Mouse (Mus musculus) intestine, embryonic 16.5 days (tissue): ENCODE data around the gene Zmym4. TPM values are rescaled to one million over a fixed set of nuclear protein-coding genes. Genes with fewer than 3 reads are reported as not detected.
A peak's percentile ranks its signal among the peaks of the same experiment; 100 is the strongest.
"Not testable (repeated sequence)": the region's sequence is repeated elsewhere in the genome, so short reads cannot be mapped to it uniquely, and the experiment has no call there.

ENCODE experiments used
- ATAC-seq: fragments of 200-750 bp; cut with Nextera tagmentation; 2 replicates; pipeline ENCODE4 v1.8.0; 2017; ENCODE audit warnings: moderate TSS enrichment, moderate library complexity
- H3K27ac ChIP-seq: fragments of 300-500 bp; sonication (generic); 2 replicates; pipeline ENCODE4 v1.5.1; 2014; ENCODE audit warnings: mild to moderate bottlenecking, low read length
- H3K27me3 ChIP-seq: fragments of 300-500 bp; sonication (generic); replicated peaks from 2 replicates; pipeline ENCODE4 v1.6.1; 2014; ENCODE audit warnings: low read length, control low read depth, mixed read lengths; ENCODE audit not compliant: control insufficient read depth, insufficient read depth
- H3K36me3 ChIP-seq: fragments of 300-500 bp; sonication (generic); 2 replicates; pipeline ENCODE4 v1.6.1; 2014; ENCODE audit warnings: low read length, control low read depth; ENCODE audit not compliant: control insufficient read depth, insufficient read depth
- H3K4me1 ChIP-seq: fragments of 300-500 bp; sonication (generic); 2 replicates; pipeline ENCODE4 v1.6.1; 2014; ENCODE audit warnings: low read length, control low read depth, mixed read lengths; ENCODE audit not compliant: control insufficient read depth, insufficient read depth
- H3K4me2 ChIP-seq: fragments of 300-500 bp; sonication (generic); 2 replicates; pipeline ENCODE4 v1.6.1; 2014; ENCODE audit warnings: low read depth, low read length, control low read depth
- H3K4me3 ChIP-seq: fragments of 300-500 bp; sonication (generic); 2 replicates; pipeline ENCODE4 v1.5.1; 2014; ENCODE audit warnings: mild to moderate bottlenecking, low read length
- H3K9ac ChIP-seq: fragments of 300-500 bp; sonication (generic); 2 replicates; pipeline ENCODE4 v1.6.1; 2014; ENCODE audit warnings: low read depth, low read length
- H3K9me3 ChIP-seq: fragments of 300-500 bp; sonication (generic); 2 replicates; pipeline ENCODE4 v1.6.1; 2016; ENCODE audit warnings: low read length, control low read depth; ENCODE audit not compliant: control insufficient read depth
- WGBS: fragments of 180-500 bp; shearing (Covaris S2); extraction: QIAGEN DNeasy Blood & Tissue Kit; methylation state at CpG from one replicate; pipeline ENCODE4 v1.1.7; 2014; 5-methylcytosine and 5-hydroxymethylcytosine counted together
- polyA plus RNA-seq: library from polyadenylated mRNA; unstranded; fragments of >200 nt; fragmentation: Nextera tagmentation; extraction: Ambion mirVana; gene quantifications from 2 replicates; pipeline ENCODE4 v1.2.1, GENCODE M21; 2015

Zmym4 gene
- polyA plus RNA-seq, 1 experiment from 2014 or later: 10.1 TPM

- H3K9ac ChIP-seq: no peak overlapping the region
- no peaks in the 10 kb centered on the region for H3K27me3 ChIP-seq
- ATAC-seq: peak; percentile 42; the same call in 1 of the 2 replicates
- no peak overlapping the region for H3K4me3 ChIP-seq
- 0 out of 2 replicates have a peak, but pooled peaks cover 9% of the 10 kb centered on the region for H3K4me1 ChIP-seq
- no peaks in the 10 kb centered on the region for H3K9me3 ChIP-seq
- H3K36me3 ChIP-seq: no peaks in the 10 kb centered on the region
- 75% methylated on average over 2 of the region's 2 CpGs for WGBS
- no peak overlapping the region for H3K27ac ChIP-seq
- H3K4me2 ChIP-seq: no peak overlapping the region
Measured at GRCm38 (mm10) chr4:126958261-126958660, 9.7 kb downstream of the Zmym4 start.

- Histone ChIP-seq H3K4me2 (no peak overlapping the region), H3K36me3 (no peaks in the 10 kb centered on the region), H3K9ac (no peak overlapping the region), H3K4me1 (0 out of 2 replicates have a peak, but pooled peaks cover 9% of the 10 kb centered on the region), H3K9me3 (no peaks in the 10 kb centered on the region), H3K27me3 (no peaks in the 10 kb centered on the region), H3K4me3 (no peak overlapping the region), H3K27ac (no peak overlapping the region)
- 80% methylated on average over 3 of the region's 3 CpGs for WGBS
- no peak for ATAC-seq
Measured at GRCm38 (mm10) chr4:126957434-126957833, 10.5 kb downstream of the Zmym4 start.

- H3K4me1 ChIP-seq, H3K27ac ChIP-seq, H3K4me3 ChIP-seq, H3K9me3 ChIP-seq, ATAC-seq, H3K36me3 ChIP-seq, H3K9ac ChIP-seq, H3K4me2 ChIP-seq, H3K27me3 ChIP-seq: not testable (repeated sequence)
- WGBS: 89% methylated on average over 4 of the region's 4 CpGs
Measured at GRCm38 (mm10) chr4:126950801-126951200, 17.1 kb downstream of the Zmym4 start.

GRCm38 (mm10) chr4:126943421-126943820, 24.5 kb downstream of the Zmym4 start:
- H3K4me1 ChIP-seq: no peaks in the 10 kb centered on the region
- no peak overlapping the region for H3K4me2 ChIP-seq
- no peak overlapping the region for H3K9ac ChIP-seq
- 89% methylated on average over 3 of the region's 3 CpGs for WGBS
- no peak for ATAC-seq
- H3K27me3 ChIP-seq: no peaks in the 10 kb centered on the region
- no peak overlapping the region for H3K4me3 ChIP-seq
- no peaks in the 10 kb centered on the region for H3K9me3 ChIP-seq
- no peak overlapping the region for H3K27ac ChIP-seq
- 0 out of 2 replicates have a peak, but pooled peaks cover 5% of the 10 kb centered on the region for H3K36me3 ChIP-seq

GRCm38 (mm10) chr4:126942846-126943245, 25.1 kb downstream of the Zmym4 start:
- H3K9me3 ChIP-seq: no peaks in the 10 kb centered on the region
- no peak overlapping the region for H3K27ac ChIP-seq
- 0 out of 2 replicates have a peak, but pooled peaks cover 5% of the 10 kb centered on the region for H3K36me3 ChIP-seq
- H3K9ac ChIP-seq: no peak overlapping the region
- H3K4me1 ChIP-seq: no peaks in the 10 kb centered on the region
- no peak overlapping the region for H3K4me2 ChIP-seq
- no peaks in the 10 kb centered on the region for H3K27me3 ChIP-seq
- no peak overlapping the region for H3K4me3 ChIP-seq
- 99% methylated on average over 3 of the region's 3 CpGs for WGBS
- no peak for ATAC-seq

GRCm38 (mm10) chr4:126927701-126928100, 40.2 kb downstream of the Zmym4 start:
- Histone ChIP-seq H3K4me2 (no peak overlapping the region), H3K9ac (no peak overlapping the region), H3K27me3 (no peaks in the 10 kb centered on the region), H3K4me3 (no peak overlapping the region), H3K9me3 (no peaks in the 10 kb centered on the region), H3K36me3 (no peaks in the 10 kb centered on the region), H3K27ac (no peak overlapping the region), H3K4me1 (no peaks in the 10 kb centered on the region)
- ATAC-seq: no peak
- 86% methylated on average over 1 of the region's 1 CpGs for WGBS

- no peaks in the 10 kb centered on the region for H3K27me3 ChIP-seq
- peaks cover 2% of the 10 kb centered on the region for H3K36me3 ChIP-seq
- H3K4me2 ChIP-seq: no peak overlapping the region
- WGBS: 91% methylated on average over 8 of the region's 8 CpGs
- no peak overlapping the region for H3K4me3 ChIP-seq
- no peak overlapping the region for H3K27ac ChIP-seq
- H3K9ac ChIP-seq: no peak overlapping the region
- H3K9me3 ChIP-seq: no peaks in the 10 kb centered on the region
- no peaks in the 10 kb centered on the region for H3K4me1 ChIP-seq
- ATAC-seq: no peak
Measured at GRCm38 (mm10) chr4:126889879-126890278, 78.1 kb downstream of the Zmym4 start.

GRCm38 (mm10) chr4:126885953-126886352, 82.0 kb downstream of the Zmym4 start:
- Histone ChIP-seq H3K4me1 (no peaks in the 10 kb centered on the region), H3K9ac (no peak overlapping the region), H3K27me3 (no peaks in the 10 kb centered on the region), H3K27ac (no peak overlapping the region), H3K4me3 (no peak overlapping the region), H3K4me2 (no peak overlapping the region), H3K36me3 (peaks cover 5% of the 10 kb centered on the region), H3K9me3 (no peaks in the 10 kb centered on the region)
- no peak for ATAC-seq
- 44% methylated on average over 1 of the region's 1 CpGs for WGBS

GRCm38 (mm10) chr4:126883602-126884001, 84.3 kb downstream of the Zmym4 start:
- ATAC-seq: no peak
- no peaks in the 10 kb centered on the region for H3K27me3 ChIP-seq
- 91% methylated on average over 5 of the region's 5 CpGs for WGBS
- H3K9ac ChIP-seq: 0 out of 2 replicates have a peak overlapping the region, but pooled peaks have one; percentile 19
- H3K4me3 ChIP-seq: no peak overlapping the region
- no peak overlapping the region for H3K4me2 ChIP-seq
- H3K27ac ChIP-seq: peak overlapping the region; percentile 77
- 0 out of 2 replicates have a peak, but pooled peaks cover 2% of the 10 kb centered on the region for H3K4me1 ChIP-seq
- no peaks in the 10 kb centered on the region for H3K9me3 ChIP-seq
- peaks cover 5% of the 10 kb centered on the region for H3K36me3 ChIP-seq
